Mouse (Mus musculus) left cerebral cortex, postnatal 4 days (tissue): Measurements from ENCODE around the gene Uchl4. TPM values are rescaled to one million over a fixed set of nuclear protein-coding genes. Genes with fewer than 3 reads are reported as not detected.
A peak's percentile ranks its signal among the peaks of the same experiment; 100 is the strongest.

Source experiments
- DNase-seq: peaks from one replicate; pipeline ENCODE4 v3.0.0-alpha.2; 2022
- intact Hi-C: fragments of 180-260 bp; cut with DNase I; formaldehyde crosslinking; loops from one replicate; pipeline ENCODE4 v1.15.1; 2025
- microRNA-seq: library from miRNA; unstranded; fragments of <30 nt; microRNA quantifications from one replicate; pipeline ENCODE4 v1.2.0, GENCODE M21; 2022
- total RNA-seq, 2 experiments: library from RNA; stranded (reverse); gene quantifications; 2 replicates each; pipeline ENCODE4 v1.2.3; 2021

Gene Uchl4
- total RNA-seq, 2 experiments from 2014 or later, result 7.1 to 7.3 TPM

- no peak for DNase-seq
- intact Hi-C loops, result no loop called here
Observed at GRCm38 (mm10) chr9:64271249-64271648, 36.2 kb downstream of the Uchl4 start.

GRCm38 (mm10) chr9:64272611-64273010 is 37.6 kb downstream of the Uchl4 start:
- intact Hi-C loops, result no loop called here

GRCm38 (mm10) chr9:64273757-64274156 is 38.8 kb downstream of the Uchl4 start:
- intact Hi-C loops, result no loop called here
- DNase-seq, result no peak

More at GRCm38 (mm10) chr9:64272611-64273010, 37.6 kb downstream of the Uchl4 start:
- peak; percentile 35 for DNase-seq

- intact Hi-C loops, result no loop called here
- no peak for DNase-seq
Observed at GRCm38 (mm10) chr9:64274291-64274690, 39.3 kb downstream of the Uchl4 start.

- intact Hi-C loops, result no loop called here
- no peak for DNase-seq
Observed at GRCm38 (mm10) chr9:64274919-64275318, 39.9 kb downstream of the Uchl4 start.

GRCm38 (mm10) chr9:64277706-64278105 is 42.7 kb downstream of the Uchl4 start:
- intact Hi-C loops, result no loop called here
- DNase-seq, result peak; percentile 74

- no peak for DNase-seq
- intact Hi-C loops, result no loop called here
Observed at GRCm38 (mm10) chr9:64278665-64279310, 43.8 kb downstream of the Uchl4 start.

- peak; percentile 95 for DNase-seq
- intact Hi-C loops, result no loop called here
Observed at GRCm38 (mm10) chr9:64281105-64281780, 46.2 kb downstream of the Uchl4 start, which contains the start of gene Tipin. Gene Tipin (plus strand): TSS chr9:64281581.

- DNase-seq, result no peak
- intact Hi-C loops, result no loop called here
Observed at GRCm38 (mm10) chr9:64281781-64282178, 46.8 kb downstream of the Uchl4 start.

GRCm38 (mm10) chr9:64282404-64282987 is 47.5 kb downstream of the Uchl4 start:
- no peak for DNase-seq
- intact Hi-C loops, result no loop called here

Small RNAs within 50 kb of the gene (microRNA-seq; reads per million reads assigned to microRNA genes)
- not detected for gene Gm24106

Other genes starting within 250 kb of the Uchl4 start
- gene Smad6, start 213.1 kb upstream of the Uchl4 start, total RNA-seq, result 1 to 10 TPM; 2.0 to 2.3 TPM
- gene Lctl, start 118.1 kb upstream of the Uchl4 start, total RNA-seq, result not detected
- 1 to 10 TPM; 7.9 to 8.0 TPM for gene Zwilch, start 62.1 kb upstream of the Uchl4 start, total RNA-seq
- gene Rpl4, start 61.8 kb upstream of the Uchl4 start, total RNA-seq, result 100 to 1,000 TPM; 735 to 744 TPM
- gene Snapc5, start 55.9 kb upstream of the Uchl4 start, total RNA-seq, result 10 to 100 TPM; 18.3 to 18.8 TPM
- 10 to 100 TPM; 65.3 to 70.6 TPM for gene Map2k1, start 18.4 kb downstream of the Uchl4 start, total RNA-seq
- 10 to 100 TPM; 25.1 to 25.2 TPM for gene Tipin, start 46.4 kb downstream of the Uchl4 start, total RNA-seq
- 10 to 100 TPM; 29.0 to 29.5 TPM for gene Dis3l, start 106.1 kb downstream of the Uchl4 start, total RNA-seq
- 1 to 10 TPM; 3.3 to 5.2 TPM for gene Megf11, start 150.4 kb downstream of the Uchl4 start, total RNA-seq